Mouse (Mus musculus): Measurements from ENCODE around the gene Gm29427. TPM values are rescaled to one million over a fixed set of nuclear protein-coding genes. Genes with fewer than 3 reads are reported as not detected.

Gene Gm29427
- total and polyA plus RNA-seq, 3 experiments, result not detected

- peak overlapping the region; percentile 49 for H3K4me2 ChIP-seq (ENCODE audit: insufficient read depth, low read depth, poor library complexity, severe bottlenecking)
Measured at GRCm38 (mm10) chr1:130716513-130717290, 1.1 kb upstream of the Gm29427 start.

DNA sequence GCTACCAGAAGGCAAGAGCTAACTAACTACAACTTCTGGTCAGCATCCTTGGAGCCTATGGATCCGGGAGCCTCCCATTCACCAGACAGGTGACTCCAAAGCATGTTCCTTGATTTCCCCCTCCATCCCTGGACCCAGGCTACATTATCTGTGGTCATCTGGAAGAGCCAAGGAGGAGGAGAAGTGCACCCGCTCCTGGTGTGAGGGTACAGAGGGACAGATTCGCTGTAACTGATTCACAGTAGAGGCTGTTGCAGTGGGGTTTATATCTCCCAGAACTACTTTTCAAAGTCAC, 566 bp upstream of the Gm29427 start:
- no peak for DNase-seq (ENCODE audit: extremely low read depth)
- Histone ChIP-seq H3K36me3 (replicated peaks in 1 of 2; ENCODE audit: control insufficient read depth in 1 of 2, insufficient read depth in 1 of 2, low read length in 1 of 2) (peaks cover 0 to 14% of the 10 kb centered on the region in 2 experiments), H3K9me3 (replicated peaks; ENCODE audit: low read length) (no peaks in the 10 kb centered on the region), H3K4me2 (ENCODE audit: insufficient read depth, low read depth, poor library complexity, severe bottlenecking) (peak overlapping the region; percentile 49), H3K9ac (ENCODE audit: insufficient read depth, low read depth) (peak overlapping the region; percentile 89), H3K79me2 (replicated peaks; ENCODE audit: control insufficient read depth, extremely low read depth, insufficient read depth, poor library complexity, severe bottlenecking) (peaks cover 15% of the 10 kb centered on the region), H3K4me3 (replicated peaks in 1 of 3; ENCODE audit: low read depth in 2 of 3, low read length in 2 of 3, poor library complexity in 1 of 3) (peak overlapping the region; percentile 92 to 98 (median 93)), H3K4me1 (ENCODE audit: control insufficient read depth in 1 of 2, insufficient read depth in 2 of 2) (peaks cover 6 to 44% of the 10 kb centered on the region in 2 experiments), H3K27me3 (replicated peaks) (no peaks in the 10 kb centered on the region), H3K27ac (ENCODE audit: insufficient read depth, low read depth) (peak overlapping the region; percentile 16; the same call in 1 of the 2 replicates)
- no peak for TF ChIP-seq RAD21 (IDR thresholded peaks at IDR 0.05; ENCODE audit: low read depth, low read length)
- TF ChIP-seq CHD2 (IDR thresholded peaks at IDR 0.05; ENCODE audit: low read length), result no peak
- TF ChIP-seq SIN3A (IDR thresholded peaks at IDR 0.05; ENCODE audit: low read length), result no peak
- no peak for TF ChIP-seq ZKSCAN1 (IDR thresholded peaks at IDR 0.05; ENCODE audit: borderline replicate concordance, low read depth, low read length)
- no peak for TF ChIP-seq USF2 (conservative IDR thresholded peaks at IDR 0.05; ENCODE audit: low read depth, low read length)
- in situ Hi-C loops (cut with MboI; ENCODE audit: low pct_ligation_motif_present, low pct_unique_long_range_greater_than_20kb, low sequenced_read_pairs) (loop anchor here (10.0 kb wide), 2 partner anchors 269 to 339 kb away; no protein-coding TSS in a partner anchor), dilution Hi-C loops (cut with MboI; ENCODE audit: extremely low pct_ligation_motif_present, extremely low pct_unique_long_range_greater_than_20kb, low sequenced_read_pairs) (no loop called here)

More at GRCm38 (mm10) chr1:130716513-130717290, 1.1 kb upstream of the Gm29427 start:
- dilution Hi-C loops (cut with MboI; ENCODE audit: extremely low pct_ligation_motif_present, extremely low pct_unique_long_range_greater_than_20kb, low sequenced_read_pairs), result no loop called here
- Histone ChIP-seq H3K36me3 (replicated peaks in 1 of 2; ENCODE audit: control insufficient read depth in 1 of 2, insufficient read depth in 1 of 2, low read length in 1 of 2) (peaks cover 0 to 13% of the 10 kb centered on the region in 2 experiments), H3K9me3 (replicated peaks; ENCODE audit: low read length) (no peaks in the 10 kb centered on the region), H3K27ac (ENCODE audit: insufficient read depth, low read depth) (peak overlapping the region; percentile 3; the same call in 1 of the 2 replicates), H3K27me3 (replicated peaks) (no peaks in the 10 kb centered on the region), H3K9ac (ENCODE audit: insufficient read depth, low read depth) (peak overlapping the region; percentile 89), H3K4me3 (replicated peaks in 1 of 3; ENCODE audit: low read depth in 2 of 3, low read length in 2 of 3, poor library complexity in 1 of 3) (peak overlapping the region; percentile 92 to 98 (median 93)), H3K79me2 (replicated peaks; ENCODE audit: control insufficient read depth, extremely low read depth, insufficient read depth, poor library complexity, severe bottlenecking) (peaks cover 15% of the 10 kb centered on the region), H3K4me1 (ENCODE audit: control insufficient read depth in 1 of 2, insufficient read depth in 2 of 2) (peaks cover 6 to 44% of the 10 kb centered on the region in 2 experiments)
- in situ Hi-C loops (cut with MboI; ENCODE audit: low pct_ligation_motif_present, low pct_unique_long_range_greater_than_20kb, low sequenced_read_pairs), result loop anchor here (10.0 kb wide), 2 partner anchors 268 to 338 kb away; no protein-coding TSS in a partner anchor
- peak; percentile 28 for DNase-seq (ENCODE audit: extremely low read depth)
- TF ChIP-seq BHLHE40 (IDR thresholded peaks at IDR 0.05; ENCODE audit: low read depth, low read length) (peak; percentile 36; the same call in 1 of the 2 replicates), MXI1 (IDR thresholded peaks at IDR 0.05; ENCODE audit: low read depth, low read length) (peak; percentile 5; the same call in 1 of the 2 replicates), UBTF (IDR thresholded peaks at IDR 0.05; ENCODE audit: low read depth, low read length) (no peak), CHD2 (IDR thresholded peaks at IDR 0.05; ENCODE audit: low read length) (no peak), ZC3H11A (IDR thresholded peaks at IDR 0.05; ENCODE audit: low read depth, low read length) (no peak), KAT2A (IDR thresholded peaks at IDR 0.05; ENCODE audit: insufficient replicate concordance, low read length) (no peak)

- no peak overlapping the region for H3K4me3 ChIP-seq (replicated peaks in 1 of 3; ENCODE audit: low read depth in 2 of 3, low read length in 2 of 3, poor library complexity in 1 of 3)
- in situ Hi-C loops (cut with MboI; ENCODE audit: low pct_ligation_motif_present, low pct_unique_long_range_greater_than_20kb, low sequenced_read_pairs) (loop anchor here (10.0 kb wide), 2 partner anchors 271 to 341 kb away; no protein-coding TSS in a partner anchor), dilution Hi-C loops (cut with MboI; ENCODE audit: extremely low pct_ligation_motif_present, extremely low pct_unique_long_range_greater_than_20kb, low sequenced_read_pairs) (no loop called here)
- H3K9ac ChIP-seq (ENCODE audit: insufficient read depth, low read depth), result no peak overlapping the region
- H3K79me2 ChIP-seq (replicated peaks; ENCODE audit: control insufficient read depth, extremely low read depth, insufficient read depth, poor library complexity, severe bottlenecking), result peaks cover 10% of the 10 kb centered on the region
- peaks cover 6 to 36% of the 10 kb centered on the region in 2 experiments for H3K4me1 ChIP-seq (ENCODE audit: control insufficient read depth in 1 of 2, insufficient read depth in 2 of 2)
- no peaks in the 10 kb centered on the region for H3K9me3 ChIP-seq (replicated peaks; ENCODE audit: low read length)
- no peaks in the 10 kb centered on the region for H3K27me3 ChIP-seq (replicated peaks)
- no peak overlapping the region for H3K4me2 ChIP-seq (ENCODE audit: insufficient read depth, low read depth, poor library complexity, severe bottlenecking)
- no peak overlapping the region for H3K27ac ChIP-seq (ENCODE audit: insufficient read depth, low read depth)
- DNase-seq (ENCODE audit: extremely low read depth), result peak; percentile 7
- H3K36me3 ChIP-seq (replicated peaks in 1 of 2; ENCODE audit: control insufficient read depth in 1 of 2, insufficient read depth in 1 of 2, low read length in 1 of 2), result peaks cover 2 to 17% of the 10 kb centered on the region in 2 experiments
- TF ChIP-seq RAD21 (IDR thresholded peaks at IDR 0.05; ENCODE audit: low read depth, low read length) (no peak), NRF1 (IDR thresholded peaks at IDR 0.05; ENCODE audit: low read depth, low read length) (no peak), UBTF (IDR thresholded peaks at IDR 0.05; ENCODE audit: low read depth, low read length) (no peak), POLR2A (IDR thresholded peaks at IDR 0.05; ENCODE audit: low read depth, low read length) (no peak), MEF2A (IDR thresholded peaks at IDR 0.05; ENCODE audit: borderline replicate concordance, low read depth, low read length) (no peak), BHLHE40 (IDR thresholded peaks at IDR 0.05; ENCODE audit: low read depth, low read length) (no peak), MAZ (IDR thresholded peaks at IDR 0.05; ENCODE audit: low read depth, low read length) (no peak), PAX5 (IDR thresholded peaks at IDR 0.05; ENCODE audit: low read length) (no peak), RCOR1 (conservative IDR thresholded peaks at IDR 0.05; ENCODE audit: low read depth, low read length) (no peak), SIN3A (IDR thresholded peaks at IDR 0.05; ENCODE audit: low read length) (no peak), USF1 (IDR thresholded peaks at IDR 0.05; ENCODE audit: low read depth, low read length) (no peak)
Measured at GRCm38 (mm10) chr1:130714046-130714445, 1.6 kb downstream of the Gm29427 start.
